Mouse (Mus musculus) CH12.LX (cell line): ENCODE measurements around the gene Trnp1. TPM values are rescaled to one million over a fixed set of nuclear protein-coding genes. Genes with fewer than 3 reads are reported as not detected.

ENCODE experiments used
- DNase-seq: peaks from one replicate; pipeline ENCODE4 v3.0.0-alpha.2; 2013; ENCODE audit errors: extremely low read depth
- H3K27ac ChIP-seq: 2 replicates; pipeline ENCODE4 v1.5.1; 2012; ENCODE audit warnings: low read depth, mild to moderate bottlenecking, control low read depth, moderate library complexity; ENCODE audit not compliant: insufficient read depth
- H3K27me3 ChIP-seq: replicated peaks from 2 replicates; pipeline ENCODE3; 2012; ENCODE audit warnings: inconsistent platforms
- H3K36me3 ChIP-seq, 2 experiments: replicated peaks in 1 of 2; 2 replicates each; pipeline versions ENCODE3 to v1.6.1; 2012; ENCODE audit warnings: inconsistent platforms in 1 of 2, low read length in 1 of 2, mild to moderate bottlenecking in 1 of 2, mixed read lengths in 1 of 2, moderate library complexity in 1 of 2; ENCODE audit not compliant: control insufficient read depth in 1 of 2, insufficient read depth in 1 of 2
- H3K4me1 ChIP-seq, 2 experiments: 2 replicates each; pipeline ENCODE4 v1.6.1; 2012; ENCODE audit warnings: inconsistent platforms in 1 of 2, moderate library complexity in 1 of 2; ENCODE audit not compliant: insufficient read depth in 2 of 2, control insufficient read depth in 1 of 2
- H3K4me2 ChIP-seq: 2 replicates; pipeline ENCODE4 v1.6.1; 2012; ENCODE audit warnings: low read depth, mild to moderate bottlenecking, control low read depth; ENCODE audit not compliant: poor library complexity, insufficient read depth, severe bottlenecking
- H3K4me3 ChIP-seq, 3 experiments: fragments of 150-350 bp in 1 of 3; sonication (generic) in 1 of 3; replicated peaks in 1 of 3; 2 replicates each; pipeline versions ENCODE3 to v1.5.1; 2011 to 2012; ENCODE audit warnings: low read depth in 2 of 3, low read length in 2 of 3, mild to moderate bottlenecking in 2 of 3, moderate library complexity in 2 of 3, control low read depth in 1 of 3, improper control_type of control experiment in 1 of 3, inconsistent platforms in 1 of 3, mixed read lengths in 1 of 3; ENCODE audit not compliant: poor library complexity in 1 of 3
- H3K79me2 ChIP-seq: replicated peaks from 2 replicates; pipeline ENCODE4 v1.6.1; 2012; ENCODE audit warnings: mild to moderate bottlenecking, moderate library complexity; ENCODE audit not compliant: control insufficient read depth, poor library complexity, insufficient read depth, severe bottlenecking; ENCODE audit errors: extremely low read depth
- H3K9ac ChIP-seq: 2 replicates; pipeline ENCODE4 v1.6.1; 2012; ENCODE audit warnings: low read depth, mild to moderate bottlenecking, control low read depth, moderate library complexity; ENCODE audit not compliant: insufficient read depth
- H3K9me3 ChIP-seq: replicated peaks from 2 replicates; pipeline ENCODE3; 2012; ENCODE audit warnings: low read length, inconsistent platforms, mixed read lengths
- CHD1 ChIP-seq: IDR thresholded peaks from 2 replicates; pipeline ENCODE4 v1.6.1; 2012; ENCODE audit warnings: low read depth, low read length, improper control_type of control experiment, inconsistent platforms
- CTCF ChIP-seq, 2 experiments: IDR thresholded peaks in 1 of 2; conservative IDR thresholded peaks in 1 of 2; 2 replicates each; pipeline ENCODE4 v1.5.1; 2011 to 2012; ENCODE audit warnings: low read depth in 2 of 2, low read length in 2 of 2, improper control_type of control experiment in 1 of 2, inconsistent platforms in 1 of 2, mild to moderate bottlenecking in 1 of 2, moderate library complexity in 1 of 2
- E2F4 ChIP-seq: IDR thresholded peaks from 2 replicates; pipeline ENCODE4 v1.6.1; 2011; ENCODE audit warnings: low read depth, low read length, improper control_type of control experiment; ENCODE audit not compliant: insufficient replicate concordance
- ELF1 ChIP-seq: IDR thresholded peaks from 2 replicates; pipeline ENCODE4 v1.6.1; 2014; ENCODE audit warnings: low read depth, mild to moderate bottlenecking, inconsistent platforms, low read length, improper control_type of control experiment
- EP300 ChIP-seq: IDR thresholded peaks from 2 replicates; pipeline ENCODE4 v1.6.1; 2011; ENCODE audit warnings: low read length, improper control_type of control experiment
- ETS1 ChIP-seq: conservative IDR thresholded peaks from 2 replicates; pipeline ENCODE4 v1.6.1; 2012; ENCODE audit warnings: low read depth, mild to moderate bottlenecking, inconsistent platforms, low read length, improper control_type of control experiment, moderate library complexity
- IRF4 ChIP-seq: IDR thresholded peaks from 2 replicates; pipeline ENCODE4 v1.6.1; 2014; ENCODE audit warnings: low read depth, mild to moderate bottlenecking, inconsistent platforms, low read length, improper control_type of control experiment
- JUN ChIP-seq: IDR thresholded peaks from 2 replicates; pipeline ENCODE4 v1.6.1; 2011; ENCODE audit warnings: low read depth, mild to moderate bottlenecking, low read length, improper control_type of control experiment, moderate library complexity; ENCODE audit not compliant: insufficient read depth
- JUND ChIP-seq: conservative IDR thresholded peaks from 2 replicates; pipeline ENCODE4 v1.6.1; 2011; ENCODE audit warnings: low read depth, low read length, improper control_type of control experiment
- KAT2A ChIP-seq: IDR thresholded peaks from 2 replicates; pipeline ENCODE4 v1.6.1; 2012; ENCODE audit warnings: low read length, improper control_type of control experiment, inconsistent platforms; ENCODE audit not compliant: insufficient replicate concordance
- MAFK ChIP-seq: IDR thresholded peaks from 2 replicates; pipeline ENCODE4 v1.6.1; 2011; ENCODE audit warnings: low read length, improper control_type of control experiment; ENCODE audit not compliant: insufficient replicate concordance
- MAX ChIP-seq: IDR thresholded peaks from 2 replicates; pipeline ENCODE4 v1.6.1; 2011; ENCODE audit warnings: low read length, improper control_type of control experiment
- MAZ ChIP-seq: IDR thresholded peaks from 2 replicates; pipeline ENCODE4 v1.6.1; 2012; ENCODE audit warnings: low read depth, mild to moderate bottlenecking, inconsistent platforms, low read length, improper control_type of control experiment, moderate library complexity
- MEF2A ChIP-seq: IDR thresholded peaks from 2 replicates; pipeline ENCODE4 v1.6.1; 2014; ENCODE audit warnings: low read depth, mild to moderate bottlenecking, inconsistent platforms, low read length, improper control_type of control experiment, borderline replicate concordance
- MYC ChIP-seq: IDR thresholded peaks from 2 replicates; pipeline ENCODE4 v1.6.1; 2011; ENCODE audit warnings: low read depth, mild to moderate bottlenecking, improper control_type of control experiment, low read length
- POLR2A ChIP-seq: IDR thresholded peaks from 2 replicates; pipeline ENCODE4 v1.6.1; 2011; ENCODE audit warnings: low read depth, mild to moderate bottlenecking, improper control_type of control experiment, low read length
- POLR2AphosphoS2 ChIP-seq: IDR thresholded peaks from 2 replicates; pipeline ENCODE4 v1.6.1; 2011; ENCODE audit warnings: low read depth, low read length, improper control_type of control experiment
- RCOR1 ChIP-seq: conservative IDR thresholded peaks from 2 replicates; pipeline ENCODE4 v1.6.1; 2012; ENCODE audit warnings: low read depth, mild to moderate bottlenecking, inconsistent platforms, low read length, improper control_type of control experiment
- SIN3A ChIP-seq: IDR thresholded peaks from 2 replicates; pipeline ENCODE4 v1.6.1; 2012; ENCODE audit warnings: low read length, improper control_type of control experiment, inconsistent platforms
- SMC3 ChIP-seq: IDR thresholded peaks from 2 replicates; pipeline ENCODE4 v1.6.1; 2011; ENCODE audit warnings: low read depth, low read length, improper control_type of control experiment
- UBTF ChIP-seq: IDR thresholded peaks from 2 replicates; pipeline ENCODE4 v1.6.1; 2012; ENCODE audit warnings: low read depth, mild to moderate bottlenecking, inconsistent platforms, low read length, improper control_type of control experiment, moderate library complexity
- USF1 ChIP-seq: IDR thresholded peaks from 2 replicates; pipeline ENCODE4 v1.6.1; 2014; ENCODE audit warnings: low read depth, mild to moderate bottlenecking, inconsistent platforms, low read length, improper control_type of control experiment
- USF2 ChIP-seq: conservative IDR thresholded peaks from 2 replicates; pipeline ENCODE4 v1.6.1; 2011; ENCODE audit warnings: low read depth, low read length, improper control_type of control experiment
- ZC3H11A ChIP-seq: IDR thresholded peaks from 2 replicates; pipeline ENCODE4 v1.6.1; 2012; ENCODE audit warnings: low read depth, mild to moderate bottlenecking, inconsistent platforms, low read length, improper control_type of control experiment
- ZNF384 ChIP-seq: IDR thresholded peaks from 2 replicates; pipeline ENCODE4 v1.6.1; 2012; ENCODE audit warnings: low read depth, low read length, improper control_type of control experiment, inconsistent platforms
- dilution Hi-C: fragments of 300-500 bp; cut with MboI; formaldehyde crosslinking; loops from 2 replicates; pipeline ENCODE4 v1.14.3; 2020; ENCODE audit warnings: low sequenced_read_pairs; ENCODE audit not compliant: extremely low pct_unique_long_range_greater_than_20kb, extremely low pct_ligation_motif_present
- in situ Hi-C: fragments of 300-500 bp; cut with MboI; formaldehyde crosslinking; loops from 3 replicates; pipeline ENCODE4 v1.14.3; 2019; ENCODE audit warnings: low sequenced_read_pairs, low pct_ligation_motif_present, low pct_unique_long_range_greater_than_20kb, mixed read lengths
- polyA plus RNA-seq: library from polyadenylated mRNA; unstranded; fragments of >175 nt; gene quantifications from 2 replicates; pipeline ENCODE4 v1.2.1, GENCODE M21; 2012; ENCODE audit warnings: low read depth; ENCODE audit not compliant: insufficient read length
- total RNA-seq, 2 experiments: library from RNA; depleted of rRNA; stranded (reverse); fragments of 300-350 nt in 1 of 2; fragments of >200 nt in 1 of 2; gene quantifications; 2 replicates each; pipeline ENCODE4 v1.2.3; 2012 to 2014

Gene Trnp1
- total and polyA plus RNA-seq, 3 experiments, result not detected

- DNase-seq, result no peak
- no peak overlapping the region for H3K4me2 ChIP-seq
- in situ Hi-C loops (no loop called here), dilution Hi-C loops (no loop called here)
- no peak overlapping the region for H3K27ac ChIP-seq
- no peaks in the 10 kb centered on the region for H3K36me3 ChIP-seq
- H3K27me3 ChIP-seq, result peaks cover 88% of the 10 kb centered on the region
- H3K79me2 ChIP-seq, result no peaks in the 10 kb centered on the region
- no peak for TF ChIP-seq UBTF
- TF ChIP-seq MAFK, result no peak
- no peak for TF ChIP-seq ZC3H11A
- TF ChIP-seq JUN, result no peak
- TF ChIP-seq POLR2A, result no peak
- TF ChIP-seq USF2, result no peak
- no peak for TF ChIP-seq CTCF (conservative IDR thresholded peaks at IDR 0.05 in 1 of 2, IDR thresholded peaks at IDR 0.05 in 1 of 2; ENCODE audit: low read depth in 2 of 2, low read length in 2 of 2)
- no peak for TF ChIP-seq IRF4
- no peak for TF ChIP-seq USF1
- no peak for TF ChIP-seq E2F4
- TF ChIP-seq MAZ, result no peak
- TF ChIP-seq POLR2AphosphoS2, result no peak
- no peak for TF ChIP-seq JUND
- TF ChIP-seq EP300, result no peak
- TF ChIP-seq MEF2A, result no peak
- no peak for TF ChIP-seq SIN3A
- no peak for TF ChIP-seq SMC3
- TF ChIP-seq ETS1, result no peak
- TF ChIP-seq ZNF384, result no peak
- TF ChIP-seq, all 38 proteins: peak for 0
- Histone ChIP-seq H3K4me1 (no peaks in the 10 kb centered on the region), H3K9me3 (no peaks in the 10 kb centered on the region), H3K9ac (no peak overlapping the region), H3K4me3 (no peak overlapping the region)
Measured at GRCm38 (mm10) chr4:133486673-133487357, 11.5 kb downstream of the Trnp1 start.

DNA sequence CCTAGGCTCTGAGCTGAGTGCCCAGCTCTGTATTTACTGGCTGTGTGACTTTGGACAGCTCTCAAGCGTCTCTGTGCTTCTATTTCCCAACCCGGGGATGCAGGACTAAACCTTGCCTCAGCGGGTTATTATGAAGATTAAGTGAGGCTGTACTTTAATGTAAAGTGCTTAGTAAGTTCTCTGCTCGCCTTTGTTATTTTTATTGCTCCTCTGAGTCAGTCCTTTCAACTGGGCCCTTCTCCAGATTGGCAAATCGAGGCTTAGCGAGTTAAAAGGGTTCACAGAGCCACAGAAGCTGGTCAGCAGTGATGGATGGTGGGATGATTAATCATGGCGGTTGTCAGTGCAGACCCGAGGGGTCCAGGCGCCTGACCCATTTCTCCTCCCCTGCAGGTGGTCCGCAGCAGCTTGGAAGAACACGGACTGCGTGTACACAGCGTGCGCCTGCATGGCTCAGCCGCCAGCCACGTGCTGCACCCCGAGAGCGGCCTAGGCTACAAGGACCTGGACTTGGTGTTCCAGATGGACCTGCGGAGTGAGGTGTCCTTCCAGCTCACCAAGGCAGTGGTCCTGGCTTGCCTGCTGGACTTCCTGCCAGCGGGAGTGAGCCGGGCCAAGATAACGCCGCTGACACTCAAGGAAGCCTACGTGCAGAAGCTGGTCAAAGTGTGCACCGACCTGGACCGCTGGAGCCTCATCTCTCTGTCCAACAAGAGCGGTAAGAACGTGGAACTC lies 12.5 kb downstream of the Trnp1 start:
- dilution Hi-C loops, result no loop called here
- Histone ChIP-seq H3K4me1 (peaks cover 0 to under 1% of the 10 kb centered on the region in 2 experiments; a peak in 1 of 4 replicates), H3K4me3 (no peak overlapping the region), H3K36me3 (no peaks in the 10 kb centered on the region), H3K27me3 (peaks cover 88% of the 10 kb centered on the region), H3K4me2 (no peak overlapping the region), H3K27ac (no peak overlapping the region)
- no peak for TF ChIP-seq KAT2A
- TF ChIP-seq IRF4, result no peak
- TF ChIP-seq CHD1, result no peak
- no peak for TF ChIP-seq MYC
- no peak for TF ChIP-seq JUND
- TF ChIP-seq ELF1, result no peak
- no peak for TF ChIP-seq USF1
- no peak for TF ChIP-seq E2F4
- TF ChIP-seq ZC3H11A, result no peak
- TF ChIP-seq RCOR1, result no peak
- TF ChIP-seq MAX, result no peak
- TF ChIP-seq, all 38 proteins: peak for 0
- H3K79me2 ChIP-seq, result no peaks in the 10 kb centered on the region
- DNase-seq, result no peak
- H3K9me3 ChIP-seq, result no peaks in the 10 kb centered on the region
- in situ Hi-C loops, result no loop called here
- H3K9ac ChIP-seq, result no peak overlapping the region
